Mouse (Mus musculus): ENCODE measurements around the gene Gm1113. TPM values are rescaled to one million over a fixed set of nuclear protein-coding genes. Genes with fewer than 3 reads are reported as not detected.

Gene Gm1113
- polyA plus RNA-seq (2015; fragmentation: Nextera tagmentation; extraction: Ambion mirVana): not detected in 2 replicates

GRCm38 (mm10) chr9:35518169-35518568, at the start of gene Gm1113:
Gm1113 (minus strand) TSS chr9:35518269.
- Histone ChIP-seq H3K9me3 (replicated peaks; ENCODE audit: low read length) (no peaks in the 10 kb centered on the region), H3K4me3 (replicated peaks; ENCODE audit: low read depth, low read length) (no peak within 1 kb of the TSS), H3K36me3 (ENCODE audit: insufficient read depth, low read length) (no peaks in the 10 kb centered on the region), H3K4me2 (ENCODE audit: low read length) (no peak within 1 kb of the TSS), H3K27me3 (ENCODE audit: insufficient read depth, low read length) (no peaks in the 10 kb centered on the region), H3K9ac (ENCODE audit: low read depth, low read length) (no peak within 1 kb of the TSS), H3K4me1 (replicated peaks; ENCODE audit: insufficient read depth, low read length) (no peaks in the 10 kb centered on the region), H3K27ac (no peak within 1 kb of the TSS)
- DNase-seq (ENCODE audit: low spot score): no peak
- 71% methylated on average over 3 of the region's 3 CpGs for WGBS
- TF ChIP-seq CTCF (IDR thresholded peaks at IDR 0.05; ENCODE audit: low read depth): no peak
- ATAC-seq (replicated peaks; ENCODE audit: low FRiP score, low read depth): no peak

GRCm38 (mm10) chr9:35564536-35565240, 46.6 kb upstream of the Gm1113 start:
- WGBS: 95% methylated on average over 5 of the region's 5 CpGs
- ATAC-seq (replicated peaks; ENCODE audit: low FRiP score, low read depth) (no peak), DNase-seq (ENCODE audit: low spot score) (no peak)
- H3K9ac ChIP-seq (ENCODE audit: low read depth, low read length): no peak overlapping the region
- no peak overlapping the region for H3K4me2 ChIP-seq (ENCODE audit: low read length)
- no peak overlapping the region for H3K27ac ChIP-seq
- peaks cover 8% of the 10 kb centered on the region; the same call in 1 of the 2 replicates for H3K4me1 ChIP-seq (replicated peaks; ENCODE audit: insufficient read depth, low read length)
- H3K36me3 ChIP-seq (ENCODE audit: insufficient read depth, low read length): peaks cover 20% of the 10 kb centered on the region; the same call in 1 of the 2 replicates
- TF ChIP-seq CTCF (IDR thresholded peaks at IDR 0.05; ENCODE audit: low read depth): no peak
- no peaks in the 10 kb centered on the region for H3K27me3 ChIP-seq (ENCODE audit: insufficient read depth, low read length)
- H3K9me3 ChIP-seq (replicated peaks; ENCODE audit: low read length): no peaks in the 10 kb centered on the region
- no peak overlapping the region for H3K4me3 ChIP-seq (replicated peaks; ENCODE audit: low read depth, low read length)

- ATAC-seq (replicated peaks; ENCODE audit: low FRiP score, low read depth) (no peak), DNase-seq (ENCODE audit: low spot score) (no peak)
- Histone ChIP-seq H3K4me3 (replicated peaks; ENCODE audit: low read depth, low read length) (no peak overlapping the region), H3K4me1 (replicated peaks; ENCODE audit: insufficient read depth, low read length) (peaks cover 12% of the 10 kb centered on the region), H3K27me3 (ENCODE audit: insufficient read depth, low read length) (0 out of 2 replicates have a peak, but pooled peaks cover 5% of the 10 kb centered on the region), H3K27ac (no peak overlapping the region), H3K36me3 (ENCODE audit: insufficient read depth, low read length) (peaks cover 17% of the 10 kb centered on the region; the same call in 1 of the 2 replicates), H3K9me3 (replicated peaks; ENCODE audit: low read length) (no peaks in the 10 kb centered on the region), H3K4me2 (ENCODE audit: low read length) (no peak overlapping the region), H3K9ac (ENCODE audit: low read depth, low read length) (no peak overlapping the region)
- no peak for TF ChIP-seq CTCF (IDR thresholded peaks at IDR 0.05; ENCODE audit: low read depth)
- 90% methylated on average over 6 of the region's 6 CpGs for whole genome bisulfite sequencing
Observed at GRCm38 (mm10) chr9:35561583-35561982, 43.5 kb upstream of the Gm1113 start.

- H3K4me2 ChIP-seq (ENCODE audit: low read length): no peak overlapping the region
- peaks cover 17% of the 10 kb centered on the region; the same call in 1 of the 2 replicates for H3K36me3 ChIP-seq (ENCODE audit: insufficient read depth, low read length)
- H3K27ac ChIP-seq: no peak overlapping the region
- H3K4me1 ChIP-seq (replicated peaks; ENCODE audit: insufficient read depth, low read length): peaks cover 12% of the 10 kb centered on the region
- H3K4me3 ChIP-seq (replicated peaks; ENCODE audit: low read depth, low read length): no peak overlapping the region
- TF ChIP-seq CTCF (IDR thresholded peaks at IDR 0.05; ENCODE audit: low read depth): no peak
- ATAC-seq (replicated peaks; ENCODE audit: low FRiP score, low read depth) (no peak), DNase-seq (ENCODE audit: low spot score) (no peak)
- H3K9ac ChIP-seq (ENCODE audit: low read depth, low read length): no peak overlapping the region
- H3K9me3 ChIP-seq (replicated peaks; ENCODE audit: low read length): no peaks in the 10 kb centered on the region
- 0 out of 2 replicates have a peak, but pooled peaks cover 5% of the 10 kb centered on the region for H3K27me3 ChIP-seq (ENCODE audit: insufficient read depth, low read length)
- WGBS: 94% methylated on average over 11 of the region's 11 CpGs
Observed at GRCm38 (mm10) chr9:35561076-35561475, 43.0 kb upstream of the Gm1113 start.

GRCm38 (mm10) chr9:35559009-35559890, 41.2 kb upstream of the Gm1113 start:
- Histone ChIP-seq H3K27me3 (ENCODE audit: insufficient read depth, low read length) (0 out of 2 replicates have a peak, but pooled peaks cover 5% of the 10 kb centered on the region), H3K9ac (ENCODE audit: low read depth, low read length) (peak overlapping the region; percentile 51), H3K9me3 (replicated peaks; ENCODE audit: low read length) (no peaks in the 10 kb centered on the region), H3K36me3 (ENCODE audit: insufficient read depth, low read length) (peaks cover 6% of the 10 kb centered on the region; the same call in 1 of the 2 replicates), H3K27ac (peak overlapping the region; percentile 25; the same call in 1 of the 2 replicates), H3K4me2 (ENCODE audit: low read length) (peak overlapping the region; percentile 87), H3K4me1 (replicated peaks; ENCODE audit: insufficient read depth, low read length) (peaks cover 12% of the 10 kb centered on the region), H3K4me3 (replicated peaks; ENCODE audit: low read depth, low read length) (peak overlapping the region; percentile 60)
- no peak for TF ChIP-seq CTCF (IDR thresholded peaks at IDR 0.05; ENCODE audit: low read depth)
- DNase-seq (ENCODE audit: low spot score): peak; percentile 95
- peak; percentile 86 for ATAC-seq (replicated peaks; ENCODE audit: low FRiP score, low read depth)
- 1% methylated on average over 31 of the region's 31 CpGs for WGBS

Data from kidney, postnatal 0 days (tissue).